Mouse (Mus musculus) liver, postnatal 0 days (tissue): Measurements from ENCODE around the gene Rdh13.

Experiments used
- CTCF ChIP-seq: sonication (generic); IDR thresholded peaks from 2 replicates; pipeline ENCODE4 v1.5.1; 2016; ENCODE audit warnings: antibody characterized with exemption, low read depth
- EP300 ChIP-seq: IDR thresholded peaks from 2 replicates; pipeline ENCODE4 v1.6.1; 2016; ENCODE audit warnings: antibody characterized with exemption, low read depth, mild to moderate bottlenecking

DNA sequence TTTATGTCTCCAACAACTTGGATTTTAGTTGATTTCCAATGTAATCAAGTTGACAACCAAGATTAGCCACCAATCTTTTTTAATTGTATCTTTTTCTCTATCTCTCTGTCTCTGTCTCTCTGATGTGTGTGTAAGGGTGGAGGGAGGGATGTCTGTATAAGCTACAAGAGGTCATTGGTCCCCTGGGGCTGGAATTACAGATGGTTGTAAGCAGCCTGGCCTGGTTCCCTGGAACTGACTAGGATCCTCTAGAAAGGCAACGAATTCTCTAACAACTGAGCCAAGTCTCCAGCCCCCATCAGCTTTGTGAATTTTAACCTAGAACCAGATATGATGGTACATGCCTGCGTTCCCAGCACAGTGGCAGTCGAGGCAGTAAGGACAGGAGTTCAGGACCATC is 22.4 kb upstream of the Rdh13 start:
- no peak for TF ChIP-seq CTCF
- TF ChIP-seq EP300 = no peak
